9 mouse cellular contexts compared by ENCODE assay signal in the genomic region with DNA sequence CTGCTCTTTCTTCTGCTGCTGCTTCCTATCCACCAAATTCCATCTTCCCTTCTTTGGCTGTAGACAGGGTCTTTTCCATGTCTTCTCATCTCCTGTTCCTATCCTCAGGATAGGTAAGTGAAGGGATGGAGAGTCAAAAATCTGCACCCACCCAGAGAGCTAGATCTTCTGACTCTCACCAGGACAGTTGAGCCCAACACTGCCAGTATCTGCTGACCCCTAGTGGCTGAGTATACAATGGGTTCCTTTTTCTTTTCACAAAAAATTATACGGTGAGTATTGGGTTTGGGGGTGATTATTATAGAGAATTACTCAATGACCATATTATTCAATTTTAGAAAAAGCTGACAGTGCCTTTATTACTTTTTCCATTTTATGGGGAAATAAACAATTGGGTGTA.
A peak's percentile ranks its signal among the peaks of the same experiment; 100 is the strongest.
DNase-seq lines count a peak whose midpoint lies in the region; ATAC-seq and TF ChIP-seq lines count a peak whose summit lies in the region.
"Had no signal": no experiment of that assay in that cellular context is flagged by ENCODE, and none has a peak within 500 bp of the region (broad histone marks: within the 10 kb centered on the region; RNA-seq: fewer than 3 reads in every experiment).

No protein-coding gene starts in this region.

- no peak for TF ChIP-seq POLR2A in cortical plate, adult 2 months (IDR thresholded peaks at IDR 0.05; ENCODE audit: extremely low read depth, insufficient read depth, low read length)

- no peaks in the 10 kb centered on the region for H3K27me3 ChIP-seq in liver, postnatal 0 days (ENCODE audit: insufficient read depth, low read length)
- no peaks in the 10 kb centered on the region for H3K27me3 ChIP-seq in liver, embryonic 11.5 days (replicated peaks; ENCODE audit: control insufficient read depth, insufficient read depth, low read length)
- H3K27me3 ChIP-seq: embryonic facial prominence, embryonic 12.5 days had no signal

- H3K4me2 ChIP-seq in liver, postnatal 0 days (ENCODE audit: low read depth, low read length): no peak overlapping the region
- H3K4me2 ChIP-seq in liver, embryonic 11.5 days: no peak overlapping the region
- H3K4me2 ChIP-seq: embryonic facial prominence, embryonic 12.5 days had no signal

- H3K27ac ChIP-seq in liver, postnatal 0 days (ENCODE audit: low read depth): no peak overlapping the region
- no peak overlapping the region for H3K27ac ChIP-seq in liver, embryonic 11.5 days (ENCODE audit: low read depth, low read length)
- H3K27ac ChIP-seq in cortical plate, adult 2 months (ENCODE audit: insufficient read depth, low read length): no peak overlapping the region
- H3K27ac ChIP-seq: embryonic facial prominence, embryonic 12.5 days had no signal

- WGBS in liver, postnatal 0 days (ENCODE audit: insufficient replicate concordance): 29% methylated on average over 1 of the region's 1 CpGs
- WGBS in liver, embryonic 11.5 days: 48% methylated on average over 1 of the region's 1 CpGs

- peak; percentile 50 for TF ChIP-seq CTCF in liver, postnatal 0 days (IDR thresholded peaks at IDR 0.05; ENCODE audit: low read depth)
- TF ChIP-seq CTCF in cortical plate, adult 2 months (IDR thresholded peaks at IDR 0.05; ENCODE audit: extremely low read depth, insufficient read depth, low read length): peak; percentile 57

- no peaks in the 10 kb centered on the region for H3K9me3 ChIP-seq in liver, postnatal 0 days (ENCODE audit: low read length)
- H3K9me3 ChIP-seq in liver, embryonic 11.5 days (ENCODE audit: control insufficient read depth, low read length): no peaks in the 10 kb centered on the region
- H3K9me3 ChIP-seq: embryonic facial prominence, embryonic 12.5 days had no signal

- no peaks in the 10 kb centered on the region for H3K36me3 ChIP-seq in liver, postnatal 0 days (replicated peaks; ENCODE audit: insufficient read depth, low read length)
- H3K36me3 ChIP-seq in liver, embryonic 11.5 days (ENCODE audit: control insufficient read depth, insufficient read depth, low read length): no peaks in the 10 kb centered on the region
- H3K36me3 ChIP-seq: embryonic facial prominence, embryonic 12.5 days had no signal

- H3K4me1 ChIP-seq in liver, postnatal 0 days (ENCODE audit: insufficient read depth): no peaks in the 10 kb centered on the region
- no peaks in the 10 kb centered on the region for H3K4me1 ChIP-seq in liver, embryonic 11.5 days (replicated peaks; ENCODE audit: control insufficient read depth, insufficient read depth, low read length)
- peaks cover 1% of the 10 kb centered on the region; the same call in 1 of the 2 replicates for H3K4me1 ChIP-seq in cortical plate, adult 2 months (ENCODE audit: control insufficient read depth, insufficient read depth, low read length)
- H3K4me1 ChIP-seq: embryonic facial prominence, embryonic 12.5 days had no signal

- ATAC-seq in liver, postnatal 0 days: no peak
- no peak for ATAC-seq in liver, embryonic 11.5 days (replicated peaks; ENCODE audit: low FRiP score)
- ATAC-seq in megakaryocyte progenitor cell, adult 5-6 weeks (replicated peaks; ENCODE audit: poor library complexity): 0 out of 2 replicates have a peak, but pooled peaks have one; percentile 29

- TF ChIP-seq EP300 in liver, postnatal 0 days (IDR thresholded peaks at IDR 0.05; ENCODE audit: low read depth): no peak

- no peak for DNase-seq in liver, postnatal 0 days
- no peak for DNase-seq in liver, embryonic 11.5 days (ENCODE audit: low spot score)
- peak; percentile 2 to 27 for DNase-seq in adrenal gland, postnatal 36 days
- DNase-seq in spleen, adult 12 weeks (ENCODE audit: low spot score): no peak
- DNase-seq in right cerebral cortex, postnatal 14 days: no peak
- no peak for DNase-seq in heart, adult 9 months (ENCODE audit: low spot score in 2 of 2)

- no peak overlapping the region for H3K9ac ChIP-seq in liver, postnatal 0 days (replicated peaks)
- no peak overlapping the region for H3K9ac ChIP-seq in liver, embryonic 11.5 days (ENCODE audit: low read depth, low read length)
- H3K9ac ChIP-seq: embryonic facial prominence, embryonic 12.5 days had no signal

- H3K4me3 ChIP-seq in liver, postnatal 0 days (ENCODE audit: low read depth, low read length): no peak overlapping the region
- no peak overlapping the region for H3K4me3 ChIP-seq in liver, embryonic 11.5 days (ENCODE audit: low read depth, low read length)
- H3K4me3 ChIP-seq in cortical plate, adult 2 months (ENCODE audit: insufficient read depth, low read length): no peak overlapping the region
- H3K4me3 ChIP-seq: embryonic facial prominence, embryonic 12.5 days had no signal

Comparison
In these comparisons a context has a peak if more than half of its experiments do, and no peak if none do; other contexts are left out.
1. DNase-seq: peak in adrenal gland, postnatal 36 days (2 of 2); none in liver, postnatal 0 days (single experiment), liver, embryonic 11.5 days (single experiment), spleen, adult 12 weeks (single experiment), right cerebral cortex, postnatal 14 days (single experiment) and heart, adult 9 months (0 of 2).